In genomic region chr5:17888598-17888997, GRCm38 (mm10) we compare ENCODE assay signal across 9 mouse cellular contexts. TPM values are rescaled to one million over a fixed set of nuclear protein-coding genes. Genes with fewer than 3 reads are reported as not detected.
DNase-seq lines count a peak whose midpoint lies in the region; ATAC-seq and TF ChIP-seq lines count a peak whose summit lies in the region.
"Had no signal": no experiment of that assay in that cellular context is flagged by ENCODE, and none has a peak within 500 bp of the region (broad histone marks: within the 10 kb centered on the region; RNA-seq: fewer than 3 reads in every experiment).

Gene Cd36, minus strand, starts transcription at chr5:17888801.

- DNase-seq in thymus, postnatal 0 days (ENCODE audit: low spot score), result no peak
- DNase-seq in thymus, postnatal 36 days, result no peak
- DNase-seq in stomach, postnatal 0 days (ENCODE audit: low spot score), result no peak
- DNase-seq in frontal cortex, postnatal 14 days (ENCODE audit: low spot score in 2 of 2), result no peak
- no peak for DNase-seq in left cerebral cortex, postnatal 10 days (ENCODE audit: extremely low spot score in 1 of 2, low spot score in 2 of 2)
- no peak for DNase-seq in thymus, postnatal 25 days

- intact Hi-C loops in left cerebral cortex, postnatal 10 days (cut with DNase I), result no loop called here

- peak within 1 kb of the TSS; percentile 31; the same call in 1 of the 2 replicates for H3K27ac ChIP-seq in heart, embryonic 13.5 days (replicated peaks)
- no peak within 1 kb of the TSS for H3K27ac ChIP-seq in liver, embryonic 12.5 days
- H3K27ac ChIP-seq in stomach, postnatal 0 days (replicated peaks), result no peak within 1 kb of the TSS
- H3K27ac ChIP-seq: embryonic facial prominence, embryonic 13.5 days had no signal

- H3K27me3 ChIP-seq in heart, embryonic 13.5 days (replicated peaks), result no peaks in the 10 kb centered on the region
- no peaks in the 10 kb centered on the region for H3K27me3 ChIP-seq in liver, embryonic 12.5 days (replicated peaks)
- H3K27me3 ChIP-seq in stomach, postnatal 0 days (ENCODE audit: control insufficient read depth, insufficient read depth, low read length), result no peaks in the 10 kb centered on the region
- H3K27me3 ChIP-seq: embryonic facial prominence, embryonic 13.5 days had no signal

- no peaks in the 10 kb centered on the region for H3K36me3 ChIP-seq in heart, embryonic 13.5 days
- no peaks in the 10 kb centered on the region for H3K36me3 ChIP-seq in liver, embryonic 12.5 days
- H3K36me3 ChIP-seq in stomach, postnatal 0 days (ENCODE audit: control insufficient read depth, insufficient read depth, low read length), result no peaks in the 10 kb centered on the region
- H3K36me3 ChIP-seq: embryonic facial prominence, embryonic 13.5 days had no signal

- peak within 1 kb of the TSS; percentile 66 for H3K9ac ChIP-seq in heart, embryonic 13.5 days
- no peak within 1 kb of the TSS for H3K9ac ChIP-seq in liver, embryonic 12.5 days
- H3K9ac ChIP-seq in stomach, postnatal 0 days (ENCODE audit: low read length), result no peak within 1 kb of the TSS
- H3K9ac ChIP-seq: embryonic facial prominence, embryonic 13.5 days had no signal

- no peak for ATAC-seq in heart, embryonic 13.5 days (ENCODE audit: extremely low read depth, insufficient number of reproducible peaks, low FRiP score, low TSS enrichment)
- no peak for ATAC-seq in liver, embryonic 12.5 days
- ATAC-seq in stomach, postnatal 0 days (ENCODE audit: low FRiP score, low TSS enrichment), result no peak

- no peak for TF ChIP-seq EP300 in stomach, postnatal 0 days (optimal IDR thresholded peaks at IDR 0.05)

- H3K4me3 ChIP-seq in heart, embryonic 13.5 days, result peak within 1 kb of the TSS; percentile 37
- H3K4me3 ChIP-seq in liver, embryonic 12.5 days, result no peak within 1 kb of the TSS
- H3K4me3 ChIP-seq in stomach, postnatal 0 days (ENCODE audit: low read depth, low read length), result no peak within 1 kb of the TSS
- H3K4me3 ChIP-seq: embryonic facial prominence, embryonic 13.5 days had no signal

- H3K9me3 ChIP-seq in heart, embryonic 13.5 days, result no peaks in the 10 kb centered on the region
- H3K9me3 ChIP-seq in liver, embryonic 12.5 days (replicated peaks), result no peaks in the 10 kb centered on the region
- no peaks in the 10 kb centered on the region for H3K9me3 ChIP-seq in stomach, postnatal 0 days (ENCODE audit: control insufficient read depth, low read length)
- H3K9me3 ChIP-seq: embryonic facial prominence, embryonic 13.5 days had no signal

- 16% methylated on average over 5 of the region's 5 CpGs for WGBS in heart, embryonic 13.5 days
- WGBS in liver, embryonic 12.5 days (ENCODE audit: insufficient replicate concordance), result 45% methylated on average over 5 of the region's 5 CpGs
- WGBS in stomach, postnatal 0 days, result 18% methylated on average over 5 of the region's 5 CpGs

- peak within 1 kb of the TSS; percentile 62 for H3K4me2 ChIP-seq in heart, embryonic 13.5 days
- H3K4me2 ChIP-seq in liver, embryonic 12.5 days, result no peak within 1 kb of the TSS
- H3K4me2 ChIP-seq in stomach, postnatal 0 days (replicated peaks; ENCODE audit: low read depth), result no peak within 1 kb of the TSS
- H3K4me2 ChIP-seq: embryonic facial prominence, embryonic 13.5 days had no signal

- no peak for TF ChIP-seq CTCF in stomach, postnatal 0 days (IDR thresholded peaks at IDR 0.05; ENCODE audit: low read depth)

- H3K4me1 ChIP-seq in heart, embryonic 13.5 days, result peaks cover 12% of the 10 kb centered on the region
- H3K4me1 ChIP-seq in liver, embryonic 12.5 days, result no peaks in the 10 kb centered on the region
- H3K4me1 ChIP-seq in stomach, postnatal 0 days (replicated peaks; ENCODE audit: control insufficient read depth, insufficient read depth), result no peaks in the 10 kb centered on the region
- H3K4me1 ChIP-seq: embryonic facial prominence, embryonic 13.5 days had no signal

RNA-seq across cellular contexts. Expression of gene Cd36, which starts in this region (rescaled TPM):
- polyA plus RNA-seq in thymus, postnatal 0 days (2015; fragmentation: Nextera tagmentation; extraction: Ambion mirVana), result 32.2 and 40.5 TPM in 2 replicates
- 74.1 and 80.4 TPM in 2 replicates for polyA plus RNA-seq in heart, embryonic 13.5 days (2015; fragmentation: Nextera tagmentation; extraction: Ambion mirVana)
- polyA plus RNA-seq in liver, embryonic 12.5 days (2016; fragmentation: Nextera tagmentation; extraction: Ambion mirVana), result 10.3 and 11.0 TPM in 2 replicates
- polyA plus RNA-seq in stomach, postnatal 0 days (2015; fragmentation: Nextera tagmentation; extraction: Ambion mirVana), result 28.2 and 35.9 TPM in 2 replicates
- 1 to 10 TPM; 3.5 to 3.8 TPM for total RNA-seq in left cerebral cortex, postnatal 10 days (2021)
